15 mouse cellular contexts compared by ENCODE assay signal in genomic region chr13:46659211-46659610, GRCm38 (mm10).
"Had no signal": no experiment of that assay in that cellular context is flagged by ENCODE, and none has a peak within 500 bp of the region (broad histone marks: within the 10 kb centered on the region; RNA-seq: fewer than 3 reads in every experiment).

No protein-coding gene starts in this region.

- H3K9ac ChIP-seq: kidney, embryonic 15.5 days; limb, embryonic 15.5 days; liver, embryonic 15.5 days; lung, embryonic 14.5 days; midbrain, embryonic 15.5 days; neural tube, embryonic 12.5 days; stomach, embryonic 15.5 days had no signal

- H3K9me3 ChIP-seq: kidney, embryonic 15.5 days; limb, embryonic 15.5 days; liver, embryonic 15.5 days; megakaryocyte, embryonic 14.5 days; midbrain, embryonic 15.5 days; neural tube, embryonic 12.5 days; stomach, embryonic 15.5 days had no signal

- H3K4me2 ChIP-seq: kidney, embryonic 15.5 days; limb, embryonic 15.5 days; liver, embryonic 15.5 days; lung, embryonic 14.5 days; midbrain, embryonic 11.5 days; midbrain, embryonic 15.5 days; neural tube, embryonic 12.5 days; stomach, embryonic 15.5 days had no signal

- DNase-seq: kidney, adult 18-20 months; kidney, postnatal 14 days; layer of hippocampus, postnatal 36 days; lung, embryonic 14.5 days; lung, postnatal 10 days; lung, postnatal 4 days; thymus, postnatal 4 days had no signal

- H3K36me3 ChIP-seq: kidney, embryonic 15.5 days; limb, embryonic 15.5 days; liver, embryonic 15.5 days; midbrain, embryonic 15.5 days; neural tube, embryonic 12.5 days; stomach, embryonic 15.5 days had no signal

- ATAC-seq: midbrain, embryonic 15.5 days had no signal

- H3K27ac ChIP-seq: kidney, embryonic 15.5 days; limb, embryonic 15.5 days; liver, embryonic 15.5 days; midbrain, embryonic 15.5 days; neural tube, embryonic 12.5 days; stomach, embryonic 15.5 days had no signal

- H3K4me3 ChIP-seq: kidney, embryonic 15.5 days; limb, embryonic 15.5 days; liver, embryonic 15.5 days; megakaryocyte, embryonic 14.5 days; midbrain, embryonic 15.5 days; neural tube, embryonic 12.5 days; stomach, embryonic 15.5 days had no signal

- H3K27me3 ChIP-seq: kidney, embryonic 15.5 days; limb, embryonic 15.5 days; liver, embryonic 15.5 days; midbrain, embryonic 15.5 days; neural tube, embryonic 12.5 days; stomach, embryonic 15.5 days had no signal

- H3K4me1 ChIP-seq: kidney, embryonic 15.5 days; limb, embryonic 15.5 days; liver, embryonic 15.5 days; megakaryocyte, embryonic 14.5 days; midbrain, embryonic 15.5 days; neural tube, embryonic 12.5 days; stomach, embryonic 15.5 days had no signal
